Mouse (Mus musculus) embryonic stem cell, embryonic (primary cell): ENCODE results near the gene Tmem151b.

Source experiments
- CTCF ChIA-PET, 4 experiments: fragments of 300-600 bp in 2 of 4; fragments of 350-600 bp in 2 of 4; sonication (Branson Sonifier 250); formaldehyde crosslinking; loops; one replicate each; lab custom pipeline; 2022; ENCODE audit warnings: inconsistent platforms in 2 of 4; lab: Charles Lee
- POLR2A ChIA-PET, 4 experiments: fragments of 300-600 bp in 2 of 4; fragments of 350-600 bp in 2 of 4; sonication (Branson Sonifier 250); formaldehyde crosslinking; loops; one replicate each; lab custom pipeline; 2022; ENCODE audit warnings: antibody characterized with exemption in 4 of 4, inconsistent platforms in 1 of 4; lab: Charles Lee

Gene Tmem151b

DNA sequence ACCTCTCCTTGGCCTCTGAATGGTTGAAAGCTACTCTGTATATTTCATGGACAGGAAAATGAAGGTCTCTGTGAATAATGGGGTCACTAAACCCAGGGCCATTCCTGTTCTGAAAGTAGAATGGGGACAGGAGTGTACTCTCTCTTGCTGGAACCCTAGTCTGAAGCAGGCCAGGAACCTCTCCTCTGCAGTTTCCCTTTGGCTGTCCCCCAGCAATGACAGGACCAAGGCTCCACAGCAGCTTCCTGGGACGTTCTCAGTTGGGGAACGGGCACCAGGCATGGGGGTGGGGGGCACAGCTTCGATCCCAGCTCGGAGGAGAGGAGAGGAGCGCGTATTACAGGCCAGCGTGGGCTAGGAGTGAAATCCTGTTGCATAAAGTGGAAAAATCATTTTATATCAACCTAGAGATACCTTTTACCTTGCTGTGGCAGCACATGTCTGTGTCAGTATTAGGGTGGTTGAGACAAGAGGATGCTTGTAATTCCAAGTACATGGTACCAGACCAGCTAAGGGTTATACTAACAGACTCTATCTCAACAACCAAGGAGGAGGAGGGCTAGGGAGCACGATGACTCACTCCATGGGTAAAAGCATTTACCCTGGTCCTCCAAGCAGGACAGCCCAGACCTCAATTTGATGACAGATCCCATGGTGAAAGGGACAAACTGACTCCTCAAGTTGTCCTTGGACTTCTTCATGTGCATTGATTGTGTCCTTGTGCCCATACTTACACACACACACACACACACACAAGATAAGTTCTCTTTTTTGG is 25.8 kb upstream of the Tmem151b start:
- POLR2A ChIA-PET: interaction anchor here (0.6 to 28.4 kb wide), 60 partner anchors 3 to 930 kb away, joined by 3 to 605 read pairs (median 8); partner anchors contain the start of genes Aars2 (in 3 of the 4), Mymx (in 3 of the 4), Nfkbie (in 3 of the 4) and Slc35b2 (in 3 of the 4)
- CTCF ChIA-PET: interaction anchor here (0.6 to 4.0 kb wide), 16 partner anchors 7 to 1419 kb away, joined by 3 to 45 read pairs (median 4); partner anchors contain the start of genes Aars2 (in 1 of the 4), Slc35b2 (in 1 of the 4) and Spats1 (in 1 of the 4)

DNA sequence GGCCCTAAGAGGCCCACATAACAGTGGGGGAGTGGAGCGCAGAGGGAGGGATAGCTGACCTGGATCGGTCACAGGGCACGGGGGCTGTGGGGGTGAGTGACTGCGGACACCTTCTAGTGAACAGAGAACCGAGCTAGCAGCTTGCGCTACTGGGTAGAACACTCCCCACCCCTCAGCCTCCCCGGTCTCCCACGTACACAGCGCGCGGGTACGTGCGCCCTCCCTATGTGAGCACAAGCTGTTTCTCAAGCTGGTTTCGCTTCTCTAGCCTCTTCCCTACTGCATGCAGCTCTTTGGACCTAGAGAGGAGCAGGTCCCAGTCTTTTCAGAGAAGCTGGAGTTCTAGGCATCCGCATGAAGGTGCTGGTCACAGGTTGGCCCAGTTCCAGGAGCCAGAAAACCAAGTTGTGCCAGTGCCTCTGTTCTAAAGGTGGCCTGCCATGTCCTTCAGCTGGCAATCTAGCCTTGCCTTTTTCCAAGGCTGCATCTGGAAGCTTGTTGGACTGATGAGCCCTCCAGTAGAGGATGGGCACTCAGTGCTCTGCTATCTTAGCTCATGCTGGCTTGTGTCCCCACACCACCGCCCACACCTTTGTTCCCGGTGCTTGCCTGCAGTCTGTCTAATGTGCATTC is 24.8 kb upstream of the Tmem151b start:
- CTCF ChIA-PET: interaction anchor here (0.5 to 4.0 kb wide), 34 partner anchors 8 to 1418 kb away, joined by 3 to 45 read pairs (median 4); partner anchors contain the start of genes Aars2 (in 2 of the 4), Slc35b2 (in 2 of the 4), Slc29a1 (in 1 of the 4) and Spats1 (in 1 of the 4)
- POLR2A ChIA-PET: interaction anchor here (0.5 to 28.4 kb wide), 108 partner anchors 4 to 1885 kb away, joined by 3 to 605 read pairs (median 5); partner anchors contain the start of genes Aars2 (in 4 of the 4), Mymx (in 4 of the 4), Slc35b2 (in 4 of the 4) and Cdc5l (in 3 of the 4)

DNA sequence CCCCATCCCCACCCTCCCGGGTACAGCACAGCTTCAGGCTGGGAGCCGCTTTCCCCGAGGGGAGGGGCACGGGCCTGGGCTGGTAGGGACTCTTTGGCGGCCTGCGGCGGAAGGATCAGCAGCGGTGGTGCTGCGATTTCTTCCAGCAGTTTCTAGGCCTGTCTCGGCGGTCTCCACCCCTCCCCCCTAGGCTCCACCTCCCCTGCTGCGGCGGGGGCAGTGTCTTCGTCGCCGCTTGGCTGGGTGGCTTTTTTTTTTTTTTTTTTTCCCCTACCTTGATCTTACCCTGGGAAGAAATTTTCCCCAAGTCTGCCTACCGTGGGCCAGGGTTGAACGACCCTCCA is 24.3 kb upstream of the Tmem151b start:
- ChIA-PET CTCF (interaction anchor here (0.5 to 4.0 kb wide), 22 partner anchors 9 to 98 kb away, joined by 3 to 45 read pairs (median 4); partner anchors contain the start of genes Slc35b2 (in 2 of the 4), Aars2 (in 1 of the 4), Slc29a1 (in 1 of the 4) and Spats1 (in 1 of the 4)), POLR2A (interaction anchor here (0.5 to 28.4 kb wide), 110 partner anchors 4 to 1885 kb away, joined by 3 to 605 read pairs (median 6); partner anchors contain the start of genes Aars2 (in 4 of the 4), Mymx (in 4 of the 4), Slc35b2 (in 4 of the 4) and Cdc5l (in 3 of the 4))

DNA sequence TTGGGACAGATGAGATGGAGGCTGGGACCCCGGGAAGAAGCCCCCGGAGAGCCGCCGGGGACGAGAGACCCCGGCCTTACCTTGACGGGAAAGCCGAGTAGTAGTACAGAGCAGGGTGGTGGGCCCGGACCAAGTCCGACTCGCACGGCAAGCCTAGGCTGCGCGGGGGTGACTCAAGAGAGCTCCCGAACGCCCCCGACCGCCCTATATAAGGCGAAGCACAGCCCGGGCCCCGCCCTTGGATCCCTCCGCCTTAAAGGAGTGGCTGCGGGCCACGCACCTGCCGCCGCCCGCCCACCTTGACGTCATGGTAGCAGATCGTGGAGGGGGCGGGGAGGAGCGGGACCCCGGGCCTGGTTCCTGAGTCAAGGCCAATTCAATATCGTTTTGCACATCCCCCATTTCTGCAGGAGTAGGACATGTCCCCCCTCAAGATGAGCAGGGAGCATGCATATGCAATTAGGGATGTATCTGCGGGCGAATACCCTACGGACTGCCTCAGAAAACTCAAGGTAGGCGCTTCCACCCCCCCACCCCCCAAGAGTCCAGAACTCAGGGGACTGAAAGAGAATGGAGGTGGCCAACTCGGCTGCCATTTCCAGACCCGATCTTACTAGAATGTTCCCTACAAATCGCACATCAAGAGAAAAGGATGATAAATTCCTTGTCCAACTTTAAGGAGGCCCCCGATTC is 23.8 kb upstream of the Tmem151b start, which contains the start of gene Hsp90ab1:
Gene Hsp90ab1 (minus strand): TSS at position 185 of the 693 bp plus-strand sequence.
- ChIA-PET POLR2A (interaction anchor here (0.6 to 28.4 kb wide), 145 partner anchors 5 to 1107 kb away, joined by 3 to 605 read pairs (median 5); partner anchors contain the start of genes Aars2 (in 4 of the 4), Mymx (in 4 of the 4), Slc35b2 (in 4 of the 4) and Nfkbie (in 3 of the 4)), CTCF (interaction anchor here (0.6 to 4.0 kb wide), 18 partner anchors 8 to 110 kb away, joined by 3 to 45 read pairs (median 4); partner anchors contain the start of genes Nfkbie (in 1 of the 4) and Slc35b2 (in 1 of the 4))

DNA sequence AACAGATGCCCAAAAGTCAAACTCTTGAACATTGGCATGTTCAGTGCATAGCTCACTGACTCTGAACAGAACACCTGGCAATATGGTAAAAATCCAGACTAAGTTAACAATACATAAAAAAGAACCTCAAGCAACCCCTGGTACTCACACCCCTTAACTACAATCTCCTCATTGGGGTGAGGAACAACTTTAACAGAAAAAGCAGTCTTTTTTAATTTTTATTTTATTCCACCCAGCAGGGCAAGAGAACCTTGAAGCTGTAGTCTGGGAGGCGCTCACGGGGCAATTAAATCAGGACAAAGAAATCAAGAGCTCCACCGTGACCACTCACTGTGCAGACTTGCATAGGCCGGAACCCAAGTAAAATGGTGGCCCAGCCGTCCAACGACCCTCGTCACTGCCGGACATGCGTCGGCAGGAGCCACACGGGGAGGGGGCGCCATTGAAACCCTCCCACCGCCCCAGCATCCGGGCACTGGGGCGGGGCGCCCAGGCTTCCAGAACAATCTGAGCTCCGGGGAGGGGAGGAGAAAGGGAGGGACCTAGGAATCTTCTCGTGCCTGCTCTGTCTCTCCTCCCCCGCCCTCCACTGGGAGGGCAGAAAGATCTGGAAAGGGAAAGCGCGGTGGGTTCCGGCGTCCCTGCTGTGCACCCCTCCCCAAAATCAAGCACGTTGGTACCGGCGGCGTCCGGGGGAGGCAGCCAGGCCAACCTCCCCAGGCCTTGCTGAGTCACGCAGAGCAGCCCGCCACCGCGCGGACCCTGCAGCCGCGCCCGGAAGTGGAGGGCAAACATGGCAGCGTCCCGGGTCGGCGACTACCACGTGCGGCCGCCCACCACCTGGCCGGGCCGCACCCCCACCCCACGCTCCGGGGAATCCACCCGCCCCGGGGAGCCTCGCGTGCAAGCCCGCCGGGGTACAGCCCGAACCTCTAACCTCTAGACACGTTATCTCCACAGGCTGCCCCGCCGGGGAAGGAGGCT is 22.9 kb upstream of the Tmem151b start:
- ChIA-PET POLR2A (interaction anchor here (0.6 to 28.4 kb wide), 151 partner anchors 6 to 1756 kb away, joined by 3 to 605 read pairs (median 5); partner anchors contain the start of genes Aars2 (in 4 of the 4), Mymx (in 4 of the 4), Nfkbie (in 3 of the 4) and Slc35b2 (in 3 of the 4)), CTCF (interaction anchor here in 3 of 4 experiments (0.5 to 4.0 kb wide), 16 partner anchors 9 to 109 kb away, joined by 3 to 45 read pairs (median 4); partner anchors contain the start of genes Aars2 (in 1 of the 3), Nfkbie (in 1 of the 3) and Slc35b2 (in 1 of the 3))

DNA sequence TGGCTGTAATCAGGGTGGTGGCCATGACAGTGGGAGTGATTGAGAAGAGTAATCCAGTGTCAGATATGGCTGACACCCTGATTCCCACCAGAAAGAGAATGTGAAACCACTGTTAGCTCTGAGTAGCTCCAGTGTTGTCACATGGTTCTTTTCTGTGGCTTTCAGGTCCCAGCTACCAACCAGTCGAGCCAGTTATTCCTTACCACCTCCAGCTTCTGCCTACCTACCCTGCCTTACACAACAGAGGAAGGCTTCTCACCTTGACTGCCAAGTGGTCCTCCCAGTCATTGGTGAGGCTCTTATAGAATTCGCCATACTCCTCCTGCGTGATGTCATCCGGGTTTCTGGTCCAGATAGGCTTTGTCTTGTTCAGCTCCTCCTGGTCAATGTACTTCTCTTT is 20.5 kb upstream of the Tmem151b start:
- POLR2A ChIA-PET: interaction anchor here in 3 of 4 experiments (0.6 to 28.4 kb wide), 40 partner anchors 8 to 512 kb away, joined by 3 to 605 read pairs (median 6); partner anchors contain the start of genes Aars2 (in 2 of the 3), Nfkbie (in 2 of the 3), Spats1 (in 2 of the 3) and Tmem151b (in 2 of the 3)
- CTCF ChIA-PET: interaction anchor here in 2 of 4 experiments (0.7 to 2.0 kb wide), 4 partner anchors 10 to 107 kb away, joined by 3 to 6 read pairs (median 4); no protein-coding TSS in a partner anchor

DNA sequence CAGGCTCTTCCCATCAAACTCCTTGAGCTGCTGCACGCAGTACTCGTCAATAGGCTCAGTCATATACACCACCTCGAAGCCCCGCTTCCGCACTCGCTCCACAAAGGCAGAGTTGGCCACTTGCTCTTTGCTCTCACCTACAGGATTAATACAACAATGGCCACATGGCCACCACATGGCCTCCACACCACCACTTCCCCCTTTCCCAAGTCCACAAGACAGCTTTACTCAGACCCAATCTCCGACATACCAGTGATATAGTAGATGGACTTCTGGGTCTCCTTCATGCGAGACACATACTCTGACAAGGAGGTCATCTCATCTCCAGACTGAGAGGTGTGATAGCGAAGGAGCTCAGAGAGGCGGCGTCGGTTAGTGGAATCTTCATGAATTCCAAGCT is 19.5 kb upstream of the Tmem151b start:
- CTCF ChIA-PET: interaction anchor here in 3 of 4 experiments (0.7 to 2.0 kb wide), 5 partner anchors 10 to 87 kb away, joined by 3 to 6 read pairs (median 3); no protein-coding TSS in a partner anchor
- POLR2A ChIA-PET: interaction anchor here (0.6 to 28.4 kb wide), 48 partner anchors 8 to 1254 kb away, joined by 3 to 605 read pairs (median 5); partner anchors contain the start of genes Nfkbie (in 3 of the 4), Aars2 (in 2 of the 4), Mymx (in 2 of the 4) and Slc29a1 (in 2 of the 4)

DNA sequence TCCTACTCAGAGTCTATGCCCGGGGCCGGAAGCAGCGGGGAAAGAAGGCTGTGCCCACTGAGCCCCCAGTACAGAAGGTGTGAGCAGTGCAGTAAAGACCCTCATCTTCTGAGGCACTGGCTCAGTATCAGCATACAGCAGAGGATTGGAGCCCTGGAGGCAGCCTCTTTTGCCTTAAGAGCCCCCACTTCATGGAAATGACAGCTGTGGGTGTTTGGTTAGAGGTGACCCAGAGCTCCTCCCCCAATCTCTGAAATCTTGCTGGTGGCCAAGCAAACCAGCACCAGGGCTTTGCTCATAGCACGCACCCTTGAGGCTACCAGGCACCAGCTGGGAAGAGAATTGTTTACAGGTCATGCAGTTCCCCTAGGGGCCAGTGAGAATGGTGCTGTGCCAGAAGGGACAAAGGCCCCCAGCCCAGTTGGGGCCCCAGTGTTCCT is 17.7 kb upstream of the Tmem151b start:
- POLR2A ChIA-PET: interaction anchor here (0.7 to 28.4 kb wide), 73 partner anchors 9 to 988 kb away, joined by 3 to 605 read pairs (median 5); partner anchors contain the start of genes Aars2 (in 3 of the 4), Cdc5l (in 3 of the 4), Nfkbie (in 3 of the 4) and Mymx (in 2 of the 4)
- CTCF ChIA-PET: interaction anchor here (0.5 to 2.1 kb wide), 14 partner anchors 9 to 699 kb away, joined by 3 to 8 read pairs (median 4); partner anchors contain the start of gene Nfkbie (in 1 of the 4)

DNA sequence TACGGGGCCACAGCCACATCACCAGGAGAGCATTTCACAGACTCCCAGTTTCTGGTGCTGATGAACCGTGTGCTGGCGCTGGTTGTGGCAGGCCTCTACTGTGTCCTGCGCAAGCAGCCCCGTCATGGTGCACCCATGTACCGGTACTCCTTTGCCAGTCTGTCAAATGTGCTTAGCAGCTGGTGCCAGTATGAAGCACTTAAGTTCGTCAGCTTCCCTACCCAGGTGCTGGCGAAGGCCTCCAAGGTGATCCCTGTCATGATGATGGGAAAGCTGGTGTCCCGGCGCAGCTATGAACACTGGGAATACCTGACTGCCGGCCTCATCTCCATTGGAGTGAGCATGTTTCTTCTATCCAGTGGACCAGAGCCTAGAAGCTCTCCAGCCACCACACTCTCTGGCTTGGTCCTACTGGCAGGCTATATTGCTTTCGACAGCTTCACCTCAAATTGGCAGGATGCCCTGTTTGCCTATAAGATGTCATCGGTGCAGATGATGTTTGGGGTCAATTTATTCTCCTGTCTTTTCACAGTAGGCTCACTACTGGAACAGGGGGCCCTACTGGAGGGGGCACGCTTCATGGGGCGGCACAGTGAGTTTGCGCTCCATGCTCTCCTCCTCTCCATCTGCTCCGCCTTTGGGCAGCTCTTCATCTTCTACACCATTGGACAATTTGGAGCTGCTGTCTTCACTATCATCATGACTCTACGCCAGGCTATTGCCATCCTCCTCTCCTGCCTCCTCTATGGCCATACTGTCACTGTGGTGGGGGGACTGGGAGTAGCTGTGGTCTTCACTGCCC is 17.1 kb upstream of the Tmem151b start:
- ChIA-PET POLR2A (interaction anchor here (0.6 to 28.4 kb wide), 96 partner anchors 7 to 989 kb away, joined by 3 to 605 read pairs (median 4); partner anchors contain the start of genes Nfkbie (in 4 of the 4), Aars2 (in 3 of the 4), Cdc5l (in 3 of the 4) and Capn11 (in 2 of the 4)), CTCF (interaction anchor here (0.6 to 2.1 kb wide), 18 partner anchors 8 to 151 kb away, joined by 3 to 8 read pairs (median 3); partner anchors contain the start of gene Nfkbie (in 1 of the 4))

DNA sequence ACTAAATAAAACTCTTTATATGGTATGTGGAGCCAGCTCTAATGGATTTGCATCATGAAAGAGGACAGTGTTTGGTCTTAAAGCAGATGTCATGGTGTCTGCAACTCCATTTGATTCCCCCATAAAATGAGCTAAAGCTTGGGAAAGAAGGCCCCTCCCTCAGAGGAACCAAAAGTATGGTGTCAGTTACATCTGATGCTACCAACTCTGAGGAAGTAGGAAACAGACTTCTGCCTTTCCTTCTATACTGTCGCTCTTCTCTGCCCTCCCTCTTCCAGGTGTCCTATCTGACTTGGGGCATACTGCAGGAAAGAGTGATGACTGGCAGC is 16.5 kb upstream of the Tmem151b start:
- ChIA-PET POLR2A (interaction anchor here (0.5 to 28.4 kb wide), 83 partner anchors 7 to 989 kb away, joined by 3 to 605 read pairs (median 4); partner anchors contain the start of genes Nfkbie (in 4 of the 4), Aars2 (in 3 of the 4), Capn11 (in 2 of the 4) and Cdc5l (in 2 of the 4)), CTCF (interaction anchor here (0.8 to 2.1 kb wide), 12 partner anchors 13 to 151 kb away, joined by 3 to 8 read pairs (median 3); no protein-coding TSS in a partner anchor)

DNA sequence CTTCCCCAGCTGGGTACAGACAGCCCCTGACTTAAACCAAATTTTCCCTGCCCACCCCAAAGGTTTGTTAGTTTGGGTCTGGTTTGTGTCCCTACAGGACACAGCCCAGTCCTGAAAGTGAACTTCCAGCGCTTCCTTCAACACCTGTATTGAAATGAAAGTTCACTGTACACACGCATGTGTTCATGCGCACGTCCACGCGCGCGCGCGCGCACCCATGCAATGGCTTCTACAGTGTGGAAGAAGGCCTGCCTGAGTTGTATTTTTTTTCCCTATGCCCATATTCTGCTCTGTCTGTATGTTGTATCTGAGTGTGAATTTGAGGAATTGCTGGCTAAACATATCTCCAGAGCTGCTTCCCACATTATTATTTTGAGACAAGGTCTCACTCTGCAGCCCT is 15.6 kb upstream of the Tmem151b start:
- ChIA-PET POLR2A (interaction anchor here (0.6 to 28.4 kb wide), 37 partner anchors 8 to 391 kb away, joined by 3 to 605 read pairs (median 9); partner anchors contain the start of genes Hsp90ab1 (in 3 of the 4), Aars2 (in 2 of the 4), Mymx (in 2 of the 4) and Nfkbie (in 2 of the 4)), CTCF (interaction anchor here in 3 of 4 experiments (0.5 to 2.6 kb wide), 8 partner anchors 9 to 158 kb away, joined by 3 to 21 read pairs (median 5); partner anchors contain the start of genes Hsp90ab1 (in 1 of the 3) and Nfkbie (in 1 of the 3))

DNA sequence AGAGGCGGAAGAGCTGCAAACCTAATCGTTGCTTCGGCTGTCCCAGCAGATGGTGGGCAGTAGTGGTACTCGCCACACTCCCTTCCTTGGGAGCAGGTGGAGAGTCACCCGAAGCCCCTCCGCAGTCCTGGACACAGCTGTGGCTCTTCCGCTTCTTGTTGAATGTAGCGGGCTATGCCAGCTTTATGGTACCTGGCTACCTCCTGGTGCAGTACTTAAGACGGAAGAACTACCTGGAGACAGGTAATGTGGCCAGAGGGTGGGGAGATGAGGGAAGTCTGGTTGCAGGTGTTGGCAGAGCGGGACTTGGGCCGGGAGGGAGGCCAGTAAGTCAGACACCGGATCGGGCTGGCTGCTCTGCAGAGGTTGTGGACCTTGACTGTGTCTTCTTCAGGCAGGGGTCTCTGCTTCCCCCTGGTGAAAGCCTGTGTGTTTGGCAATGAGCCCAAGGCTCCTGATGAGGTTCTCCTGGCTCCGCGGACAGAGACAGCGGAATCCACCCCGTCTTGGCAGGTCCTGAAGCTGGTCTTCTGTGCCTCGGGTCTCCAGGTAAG is 15.1 kb upstream of the Tmem151b start:
- ChIA-PET CTCF (interaction anchor here (0.5 to 3.5 kb wide), 21 partner anchors 9 to 158 kb away, joined by 3 to 21 read pairs (median 6); partner anchors contain the start of genes Nfkbie (in 2 of the 4), Spats1 (in 2 of the 4) and Hsp90ab1 (in 1 of the 4)), POLR2A (interaction anchor here (0.6 to 28.4 kb wide), 44 partner anchors 8 to 131 kb away, joined by 3 to 605 read pairs (median 5); partner anchors contain the start of genes Hsp90ab1 (in 4 of the 4), Aars2 (in 3 of the 4), Mymx (in 2 of the 4) and Nfkbie (in 2 of the 4))
